Mouse (Mus musculus) embryonic facial prominence, embryonic 12.5 days (tissue): ENCODE measurements around the gene Gm28870. TPM values are rescaled to one million over a fixed set of nuclear protein-coding genes. Genes with fewer than 3 reads are reported as not detected.
"Not testable (repeated sequence)": the region's sequence is repeated elsewhere in the genome, so short reads cannot be mapped to it uniquely, and the experiment has no call there.

Experiments used
- ATAC-seq: fragments of 200-750 bp; cut with Nextera tagmentation; 2 replicates; pipeline ENCODE4 v1.8.0; 2017; ENCODE audit not compliant: insufficient number of reproducible peaks, insufficient read depth, low FRiP score, low TSS enrichment
- H3K27ac ChIP-seq: fragments of 300-500 bp; sonication (generic); 2 replicates; pipeline ENCODE4 v1.5.1; 2016; ENCODE audit warnings: mild to moderate bottlenecking
- H3K27me3 ChIP-seq: fragments of 300-500 bp; sonication (generic); 2 replicates; pipeline ENCODE4 v1.6.1; 2016; ENCODE audit warnings: mild to moderate bottlenecking, moderate library complexity
- H3K36me3 ChIP-seq: fragments of 300-500 bp; sonication (generic); 2 replicates; pipeline ENCODE4 v1.6.1; 2016; ENCODE audit warnings: mild to moderate bottlenecking
- H3K4me1 ChIP-seq: fragments of 300-500 bp; sonication (generic); 2 replicates; pipeline ENCODE4 v1.6.1; 2016
- H3K4me2 ChIP-seq: fragments of 300-500 bp; sonication (generic); replicated peaks from 2 replicates; pipeline ENCODE4 v1.6.1; 2016; ENCODE audit warnings: mild to moderate bottlenecking, moderate library complexity
- H3K4me3 ChIP-seq: fragments of 300-500 bp; sonication (generic); 2 replicates; pipeline ENCODE4 v1.5.1; 2016; ENCODE audit warnings: mild to moderate bottlenecking
- H3K9ac ChIP-seq: fragments of 300-500 bp; sonication (generic); 2 replicates; pipeline ENCODE4 v1.6.1; 2016; ENCODE audit warnings: mild to moderate bottlenecking, moderate library complexity
- H3K9me3 ChIP-seq: fragments of 300-500 bp; sonication (generic); 2 replicates; pipeline ENCODE4 v1.6.1; 2016; ENCODE audit warnings: mild to moderate bottlenecking, moderate library complexity
- WGBS: fragments of 180-500 bp; shearing (Covaris S2); methylation state at CpG from one replicate; pipeline ENCODE4 v1.1.7; 2016; 5-methylcytosine and 5-hydroxymethylcytosine counted together
- polyA plus RNA-seq: library from polyadenylated mRNA; unstranded; fragments of >200 nt; fragmentation: Nextera tagmentation; extraction: Ambion mirVana; gene quantifications from 2 replicates; pipeline ENCODE4 v1.2.1, GENCODE M21; 2016

Gene Gm28870
- polyA plus RNA-seq: not detected in 2 replicates

DNA sequence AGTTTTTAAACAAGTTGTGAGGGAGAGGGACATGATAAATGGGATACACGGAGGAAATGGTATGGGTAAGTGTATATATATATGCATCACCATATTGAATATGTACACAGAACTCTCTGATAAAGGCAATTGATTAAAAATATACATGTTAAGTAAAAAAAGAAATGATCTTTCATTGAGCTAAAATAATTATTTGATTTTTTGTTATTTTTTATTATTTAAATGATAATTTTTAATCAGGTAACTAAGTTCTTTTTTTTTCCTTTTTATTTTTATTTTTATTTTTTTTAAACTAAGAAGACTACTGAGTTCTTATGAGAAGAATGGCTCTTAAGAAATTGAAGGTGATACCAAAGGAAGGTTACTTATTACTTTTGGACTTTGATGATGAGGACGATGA lies at the start of gene Gm28870:
TSS of gene Gm28870 (plus strand) at position 301 of the 400 bp plus-strand sequence.
- WGBS: no CpG with 5 or more reads among the region's 2 CpGs
- not testable (repeated sequence) for H3K4me3 ChIP-seq

More for the DNA sequence above, at the start of gene Gm28870:
- not testable (repeated sequence) for ATAC-seq, H3K27me3 ChIP-seq, H3K9me3 ChIP-seq, H3K4me1 ChIP-seq, H3K27ac ChIP-seq, H3K9ac ChIP-seq, H3K36me3 ChIP-seq, H3K4me2 ChIP-seq
